Mouse (Mus musculus) cerebellum, adult 18-20 months (tissue): ENCODE measurements around the gene H2-D1.
"Not testable (repeated sequence)": the region's sequence is repeated elsewhere in the genome, so short reads cannot be mapped to it uniquely, and the experiment has no call there.

ENCODE experiments used
- DNase-seq, 2 experiments: peaks; one replicate each; pipeline ENCODE4 v3.0.0; 2021

H2-D1 gene

DNA sequence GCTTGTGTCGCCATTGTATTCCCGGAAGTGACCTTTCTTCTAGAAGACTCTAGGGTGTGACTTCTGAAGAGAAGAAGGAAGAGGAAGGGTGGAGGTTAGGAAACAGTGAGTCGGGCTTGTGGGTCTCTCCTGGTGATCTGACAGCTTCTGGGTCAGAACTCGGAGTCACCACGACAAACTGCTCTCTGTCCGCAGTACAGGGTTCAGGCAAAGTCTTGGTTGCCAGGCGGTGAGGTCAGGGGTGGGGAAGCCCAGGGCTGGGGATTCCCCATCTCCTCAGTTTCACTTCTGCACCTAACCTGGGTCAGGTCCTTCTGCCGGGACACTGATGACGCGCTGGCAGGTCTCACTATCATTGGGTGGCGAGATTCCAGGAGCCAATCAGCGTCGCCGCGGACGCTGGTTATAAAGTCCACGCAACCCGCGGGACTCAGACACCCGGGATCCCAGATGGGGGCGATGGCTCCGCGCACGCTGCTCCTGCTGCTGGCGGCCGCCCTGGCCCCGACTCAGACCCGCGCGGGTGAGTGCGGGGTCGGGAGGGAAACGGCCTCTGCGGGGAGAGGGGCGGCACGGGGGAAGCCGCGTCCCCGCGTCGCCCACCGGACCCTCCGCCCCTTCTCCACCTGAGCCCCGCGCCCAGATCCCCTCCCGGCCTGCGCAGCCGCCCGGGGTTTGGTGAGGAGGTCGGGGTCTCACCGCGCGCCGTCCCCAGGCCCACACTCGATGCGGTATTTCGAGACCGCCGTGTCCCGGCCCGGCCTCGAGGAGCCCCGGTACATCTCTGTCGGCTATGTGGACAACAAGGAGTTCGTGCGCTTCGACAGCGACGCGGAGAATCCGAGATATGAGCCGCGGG, at the start of gene H2-D1:
TSS of gene H2-D1 (plus strand) at position 67 of the 859 bp plus-strand sequence.
- DNase-seq: peak; percentile 97 to 98

DNA sequence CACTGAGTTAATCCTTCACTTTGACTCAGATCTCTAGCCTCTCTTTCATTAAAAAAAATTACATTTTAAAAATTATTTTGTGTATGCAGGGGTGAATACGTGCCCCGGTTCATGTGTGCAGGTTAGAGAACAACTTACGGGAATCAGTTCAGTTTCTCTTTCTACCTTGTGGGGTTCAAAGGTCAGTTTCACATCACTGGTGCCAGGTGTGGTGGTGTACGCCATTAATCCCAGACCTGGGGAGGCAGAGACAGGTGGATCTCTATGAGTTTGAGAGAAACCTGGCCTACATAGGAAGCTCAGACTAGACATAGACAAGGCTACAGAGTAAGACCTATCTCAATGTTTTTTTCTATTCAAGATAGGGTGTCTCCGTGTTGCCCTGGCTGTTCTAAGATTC, 49.5 kb upstream of the H2-D1 start:
- no peak for DNase-seq

DNA sequence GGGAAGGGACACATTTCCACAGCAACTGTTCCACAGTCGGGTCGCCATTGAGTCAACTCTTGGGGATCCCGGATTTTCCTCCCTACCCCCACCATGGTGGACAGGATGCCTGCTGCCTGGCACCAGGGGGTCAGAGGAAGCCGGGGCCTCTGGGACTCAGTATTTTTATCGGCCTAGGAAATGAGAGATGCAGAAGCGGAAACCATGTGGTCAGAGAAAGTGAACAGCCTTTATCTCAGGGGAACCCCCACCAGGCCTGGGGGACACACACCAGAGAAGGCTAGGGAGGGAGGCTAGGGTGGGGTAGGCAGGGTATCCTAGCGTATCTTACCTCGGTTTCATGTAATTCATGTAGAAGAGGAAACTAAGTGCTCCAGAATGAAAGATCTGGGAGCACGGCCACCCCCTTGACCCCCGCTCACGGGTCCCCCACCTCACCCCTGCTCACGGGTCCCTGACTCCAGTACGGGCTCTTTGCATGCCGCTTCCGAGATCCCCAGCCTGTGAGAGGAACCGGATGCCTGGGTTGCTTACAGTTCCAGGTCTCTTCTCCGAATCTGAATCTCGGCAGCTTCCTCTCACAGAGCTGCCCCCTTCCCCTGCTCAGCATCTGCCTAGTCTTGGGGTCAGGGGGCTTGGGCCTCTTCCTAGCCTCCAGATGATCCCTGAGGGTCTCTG, 43.9 kb upstream of the H2-D1 start:
- no peak for DNase-seq

DNA sequence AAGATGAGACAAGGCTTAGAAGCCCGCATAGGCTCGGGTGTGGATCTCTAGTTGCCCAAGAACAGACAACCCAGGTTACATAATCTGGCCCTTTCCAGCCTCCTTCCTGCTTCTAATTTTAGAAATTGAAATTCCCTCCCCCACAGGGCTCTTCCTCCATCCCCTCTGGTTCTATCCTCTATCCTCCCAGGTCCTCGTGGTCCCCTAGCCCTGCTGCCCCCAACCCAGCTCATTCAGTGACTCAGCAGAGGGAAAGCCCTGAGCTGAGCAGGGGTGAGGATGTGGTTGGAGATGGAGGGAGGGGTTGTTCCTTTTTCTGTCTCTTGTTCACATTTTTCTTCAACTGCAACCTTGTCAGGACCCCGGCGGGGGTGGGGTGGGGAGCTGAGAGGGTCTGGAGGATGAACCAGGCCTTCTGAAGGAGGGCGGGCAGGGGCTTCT, 42.9 kb upstream of the H2-D1 start:
- no peak for DNase-seq

DNA sequence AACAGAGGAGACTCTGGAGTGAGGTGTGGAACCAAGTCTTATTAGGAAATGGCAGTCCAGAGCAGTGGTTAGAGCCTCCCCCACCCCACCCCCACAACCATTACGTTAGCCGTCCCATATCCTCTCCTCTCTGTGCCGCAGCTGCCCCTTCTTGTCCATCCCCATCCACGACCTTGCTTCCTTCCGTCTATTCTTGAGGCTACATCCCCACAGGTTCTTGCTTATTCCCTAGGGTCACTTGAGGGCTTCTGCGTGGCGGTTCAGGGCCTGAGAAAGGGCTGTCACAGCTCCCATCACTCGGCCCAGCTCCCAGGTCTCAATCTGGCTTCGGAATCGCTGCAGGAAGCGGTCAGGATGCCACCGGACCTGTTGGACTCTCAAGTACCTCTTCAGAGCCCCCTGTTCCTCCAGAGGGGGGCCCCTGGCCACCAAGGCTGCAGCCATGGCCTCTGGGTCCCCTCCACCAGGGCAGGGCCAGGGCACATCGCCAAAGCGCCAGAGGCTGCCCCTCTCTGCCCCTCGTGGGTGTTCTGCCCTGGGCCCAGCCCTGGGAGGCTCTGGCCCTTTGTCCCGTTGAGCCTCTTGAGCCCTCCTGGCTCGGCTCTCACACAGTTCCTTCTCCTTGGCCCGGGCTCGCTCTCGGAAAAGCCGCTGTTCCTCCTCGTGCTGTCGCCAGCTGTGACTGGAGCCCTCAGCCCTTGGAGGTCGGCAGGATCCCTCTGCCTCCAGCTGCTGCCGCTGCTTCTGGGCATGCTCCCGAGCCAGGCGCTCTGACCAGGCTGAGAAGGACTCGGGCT, 42.2 kb upstream of the H2-D1 start, which contains the start of gene Gm16181:
TSS of gene Gm16181 (plus strand) at position 679 of the 797 bp plus-strand sequence.
- no peak for DNase-seq

DNA sequence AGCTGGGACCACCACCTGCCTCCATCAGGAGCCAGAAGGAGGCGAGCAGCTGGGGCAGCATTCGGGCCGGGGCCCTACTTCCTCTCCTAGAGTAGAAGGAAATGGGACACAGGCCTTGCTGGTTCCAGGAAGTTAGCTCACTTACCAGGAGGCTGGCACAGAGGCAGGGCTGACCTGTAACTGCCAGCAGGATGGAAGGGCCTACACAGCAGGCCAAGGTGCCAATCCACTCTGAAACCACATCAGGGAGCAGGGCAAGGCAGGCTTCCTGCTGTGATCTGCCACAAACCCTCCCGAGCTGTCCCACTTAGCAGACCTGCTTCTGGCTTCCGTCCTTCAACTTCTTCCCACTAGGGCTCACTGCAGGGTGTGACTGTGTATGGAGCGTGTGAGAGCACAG, 40.2 kb upstream of the H2-D1 start:
- no peak for DNase-seq

DNA sequence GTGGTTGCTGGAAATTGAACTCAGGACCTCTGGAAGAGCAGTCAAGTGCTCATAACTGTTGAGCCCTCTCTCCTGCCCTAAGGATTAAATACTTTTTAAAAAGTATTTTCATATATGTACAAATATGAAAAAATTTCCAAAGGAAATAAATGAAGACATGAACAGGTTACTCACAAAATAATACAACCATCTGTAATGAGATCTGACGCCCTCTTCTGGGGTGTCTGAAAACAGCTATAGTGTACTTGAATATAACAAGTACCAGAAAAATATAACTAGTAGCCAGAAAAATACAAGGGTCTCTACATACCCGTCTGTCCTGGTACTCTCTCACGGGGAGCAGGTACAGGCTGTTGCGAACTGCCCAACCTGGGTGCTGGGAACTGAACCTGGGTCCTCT, 37.9 kb upstream of the H2-D1 start:
- DNase-seq: no peak

DNA sequence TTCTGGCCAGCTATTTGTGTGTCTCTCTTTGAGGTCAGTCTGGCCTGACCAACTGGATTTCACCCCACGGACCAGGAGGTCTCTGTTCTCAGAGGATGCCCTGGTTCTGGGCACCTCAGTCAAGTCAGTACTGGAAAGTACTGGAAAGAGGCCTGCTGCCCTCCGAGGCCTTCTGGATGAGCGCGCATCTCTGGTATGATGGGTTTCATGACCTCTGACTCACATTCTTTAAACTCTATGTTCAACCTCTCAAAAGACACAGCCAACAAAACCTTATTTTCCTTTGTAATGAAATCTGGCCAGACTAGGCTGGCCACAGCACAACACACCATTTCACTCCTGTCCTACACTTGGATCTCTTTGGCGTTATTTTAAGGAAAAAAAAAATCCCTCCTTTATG, 37.1 kb upstream of the H2-D1 start:
- DNase-seq: no peak

DNA sequence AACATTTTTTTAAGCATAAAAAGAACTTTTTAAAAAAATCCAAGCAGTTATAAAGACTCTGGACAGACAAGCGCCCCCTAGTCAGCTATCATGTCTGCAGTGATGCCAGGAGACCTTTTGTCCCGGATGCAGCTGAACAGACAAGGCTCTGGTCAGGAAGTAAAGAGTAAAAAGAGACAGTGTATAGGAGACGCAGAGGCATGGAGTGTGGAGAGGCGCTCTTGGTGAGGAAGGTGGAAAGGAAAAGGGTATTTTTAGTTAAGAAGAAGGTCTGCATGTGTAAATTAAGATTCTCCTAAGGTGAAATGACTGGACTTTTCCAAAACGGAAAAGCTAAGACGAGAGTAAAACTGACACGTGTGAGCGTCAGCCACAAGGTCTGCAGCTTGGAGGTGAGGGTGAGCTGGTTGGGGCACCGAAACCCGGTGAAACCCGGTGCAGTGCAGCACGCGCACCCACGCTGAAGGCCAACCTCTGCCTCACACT, 35.9 kb upstream of the H2-D1 start:
- no peak for DNase-seq

DNA sequence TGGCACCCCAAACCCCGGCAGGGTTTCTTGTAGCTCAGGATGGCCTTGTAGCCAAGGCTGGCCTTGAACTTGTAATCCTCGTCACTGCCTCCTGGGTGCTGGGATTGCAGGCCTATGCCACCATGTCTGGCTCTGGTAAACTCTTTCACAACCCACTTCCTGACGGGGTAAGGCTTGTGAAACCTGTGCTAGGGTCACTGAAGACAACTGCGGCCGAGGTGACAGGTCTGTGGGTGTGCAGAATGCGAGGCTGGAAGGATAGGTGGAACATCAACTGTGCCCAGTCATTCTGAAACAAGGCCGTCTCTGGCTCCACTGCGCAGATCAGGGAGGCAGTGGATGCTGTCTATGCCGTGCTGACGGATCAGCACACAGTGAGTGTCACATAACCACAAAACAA, 31.5 kb upstream of the H2-D1 start:
- no peak for DNase-seq

DNA sequence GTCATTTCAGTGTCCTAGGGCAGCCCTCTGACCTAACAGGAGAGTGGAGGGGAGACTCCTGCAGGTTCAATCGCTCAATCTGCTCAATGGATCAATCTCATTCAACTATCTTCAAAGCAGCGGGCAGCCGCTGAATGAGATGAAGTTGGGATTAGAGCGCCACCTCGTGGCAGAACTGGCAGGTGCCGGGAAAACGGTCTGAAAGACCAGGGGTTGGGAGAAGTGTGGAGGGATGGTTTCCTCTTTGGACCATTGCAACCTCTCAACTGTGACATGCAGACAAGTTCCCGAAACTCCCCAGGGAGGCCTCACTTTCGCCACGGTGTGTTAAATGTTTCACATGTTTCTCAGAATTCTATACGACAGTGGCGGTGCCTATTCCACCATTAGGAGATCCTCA, 30.5 kb upstream of the H2-D1 start:
- DNase-seq: peak; percentile 79 to 86

DNA sequence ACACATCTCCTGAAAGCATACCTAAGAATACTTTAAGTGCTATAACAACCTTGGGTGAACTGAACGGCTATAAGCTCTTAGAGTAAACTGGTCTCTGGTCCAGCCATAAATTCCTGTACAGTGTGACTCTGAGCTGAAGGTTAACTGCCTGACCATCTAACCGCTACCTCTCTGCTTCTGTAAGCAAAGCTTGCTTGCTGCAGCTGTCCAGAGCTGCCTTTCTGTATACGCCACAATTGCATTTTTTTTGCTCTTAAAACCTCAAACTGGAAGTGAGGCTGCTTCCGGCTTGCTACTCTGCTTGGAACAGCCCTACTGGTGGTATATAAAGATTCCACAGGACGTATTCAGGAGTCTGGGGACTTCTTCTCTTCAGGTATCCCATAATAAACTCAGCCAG, 29.9 kb upstream of the H2-D1 start:
- no peak for DNase-seq

DNA sequence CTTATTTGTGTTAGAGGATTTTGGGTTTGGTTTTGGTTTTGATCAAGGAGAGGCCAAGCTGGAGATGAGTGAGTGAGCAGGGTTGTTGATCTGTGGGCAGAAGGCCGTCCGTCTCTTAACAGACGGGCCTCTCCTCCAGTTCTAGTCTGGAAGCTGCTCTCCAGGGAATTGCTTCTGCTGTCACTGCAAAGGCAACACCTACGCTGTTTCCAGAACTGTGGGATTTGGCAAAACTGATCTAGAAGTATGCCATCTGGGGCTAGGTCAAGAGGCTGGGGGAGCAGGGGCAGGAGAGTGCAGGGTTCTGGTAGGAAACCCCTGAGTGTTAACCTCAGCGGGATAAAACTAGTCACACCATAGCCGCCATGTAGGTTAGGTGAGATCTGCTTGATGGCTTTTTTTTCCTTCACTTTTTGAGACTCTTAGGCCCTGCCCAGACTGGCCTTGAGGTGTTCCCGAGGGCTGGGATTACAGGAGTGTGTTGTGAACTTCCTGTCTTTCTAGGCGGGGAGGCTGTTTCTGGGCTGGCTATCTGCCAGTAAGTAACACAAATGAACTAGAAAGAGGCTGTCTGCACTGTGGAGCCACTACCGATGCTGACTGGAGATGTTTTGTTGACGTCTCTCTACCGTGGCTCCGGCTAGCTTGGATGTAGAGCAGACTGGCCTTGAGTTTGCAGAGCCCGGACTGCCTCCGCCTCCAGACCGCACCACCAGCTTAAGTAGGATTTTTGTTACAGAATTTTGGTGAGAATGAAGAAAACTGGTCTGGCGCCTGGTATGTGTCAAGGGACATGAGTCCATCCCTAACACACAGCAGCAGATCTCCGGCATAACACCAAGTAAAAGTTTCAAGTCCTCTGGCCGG, 29.2 kb upstream of the H2-D1 start, which contains the start of gene Atp6v1g2:
TSS of gene Atp6v1g2 (plus strand) at position 547 of the 867 bp plus-strand sequence.
- DNase-seq: no peak

DNA sequence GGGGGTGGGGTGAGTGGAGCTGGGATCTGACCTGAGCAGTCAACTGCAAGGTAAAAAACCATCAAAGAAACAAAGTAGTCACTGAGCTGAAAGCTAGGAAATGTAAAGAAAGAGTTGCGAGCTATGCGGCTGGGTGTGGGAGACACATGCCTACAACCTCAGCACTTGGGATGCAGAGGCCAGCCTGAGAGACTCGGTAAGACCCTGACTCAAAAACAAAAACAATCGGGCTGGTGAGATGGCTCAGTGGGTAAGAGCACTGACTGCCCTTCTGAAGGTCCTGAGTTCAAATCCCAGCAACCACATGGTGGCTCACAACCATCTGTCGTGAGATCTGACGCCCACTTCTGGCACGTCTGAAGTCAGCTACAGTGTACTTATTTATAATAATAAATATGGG, 28.4 kb upstream of the H2-D1 start:
- DNase-seq: not testable (repeated sequence)

DNA sequence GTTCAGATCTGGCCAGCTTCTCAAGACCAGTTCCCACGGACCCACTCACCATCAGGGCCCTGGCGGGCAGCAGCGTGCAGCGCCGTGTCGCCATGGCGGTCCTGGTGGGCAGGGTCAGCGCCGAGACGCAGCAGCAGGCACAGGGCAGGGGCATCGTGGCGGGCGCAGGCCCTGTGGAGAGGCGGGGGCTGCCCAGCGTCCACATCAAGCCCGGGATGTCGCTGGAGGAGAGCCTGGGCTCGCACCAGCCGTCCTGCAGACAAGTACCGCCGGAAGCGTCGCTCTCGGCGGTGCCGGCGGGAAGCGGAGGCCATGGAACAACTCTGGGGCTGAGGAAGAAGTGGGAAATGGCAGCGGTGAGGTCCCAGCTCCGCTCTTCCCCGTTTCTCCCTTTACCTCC, 27.6 kb upstream of the H2-D1 start:
- DNase-seq: peak in 1 of 2 experiments; percentile 53

DNA sequence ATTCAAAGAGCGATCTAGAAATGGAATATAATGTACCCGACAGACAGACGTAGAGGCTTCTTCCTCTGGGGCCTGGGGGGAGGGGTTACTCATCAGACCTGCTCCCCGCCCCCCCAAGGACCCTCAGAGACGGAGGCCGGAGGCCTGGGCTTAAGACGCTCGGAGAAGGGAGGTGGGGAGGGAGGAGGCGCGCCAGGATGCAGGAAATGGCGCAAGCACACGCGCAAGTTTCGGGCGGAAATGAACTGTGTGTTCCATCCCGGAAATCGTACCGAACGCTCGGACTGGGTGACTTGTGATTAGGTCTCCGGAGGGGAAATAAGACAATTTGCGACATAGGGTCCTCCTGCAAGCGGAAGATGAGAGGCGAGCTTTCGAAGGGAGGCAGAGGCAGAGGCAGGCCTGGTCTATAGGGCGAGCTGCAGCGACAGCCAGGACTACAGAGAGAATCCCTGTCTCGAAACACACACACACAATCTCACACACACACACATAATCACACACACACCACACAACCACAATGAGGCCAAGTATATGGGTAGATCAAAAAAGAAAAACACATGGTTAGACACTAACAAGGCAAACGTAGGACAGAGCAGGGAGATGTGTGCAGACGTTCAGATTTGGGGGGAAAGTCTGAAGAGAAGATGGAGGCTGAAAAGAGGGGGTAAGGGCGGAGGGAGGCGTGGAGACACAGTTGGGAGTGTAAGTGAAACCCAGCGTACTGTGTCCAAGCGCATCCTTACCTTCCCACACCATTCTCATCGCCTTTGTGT, 26.7 kb upstream of the H2-D1 start, which contains the start of gene Nfkbil1:
TSS of gene Nfkbil1 (minus strand) at position 179 of the 776 bp plus-strand sequence.
- DNase-seq: peak; percentile 89 to 93

DNA sequence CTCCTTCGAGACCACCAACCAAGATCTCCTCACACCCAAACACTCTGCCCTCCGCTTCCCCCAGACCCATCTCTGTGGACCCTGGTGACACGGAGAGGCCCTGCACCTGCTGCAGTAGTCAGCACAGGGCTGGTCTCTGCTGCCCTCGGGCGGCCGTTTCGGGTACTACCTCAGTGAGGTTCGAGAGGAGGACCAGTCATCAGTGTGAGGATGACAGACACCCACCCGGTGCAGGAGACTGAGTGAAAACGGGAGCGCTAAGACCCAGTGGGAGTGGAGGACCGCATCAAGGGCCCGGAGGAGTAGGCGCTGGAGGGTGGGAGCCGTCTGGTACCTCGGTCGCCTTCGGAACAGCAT, 26.2 kb upstream of the H2-D1 start:
- DNase-seq: peak; percentile 99 to 100

DNA sequence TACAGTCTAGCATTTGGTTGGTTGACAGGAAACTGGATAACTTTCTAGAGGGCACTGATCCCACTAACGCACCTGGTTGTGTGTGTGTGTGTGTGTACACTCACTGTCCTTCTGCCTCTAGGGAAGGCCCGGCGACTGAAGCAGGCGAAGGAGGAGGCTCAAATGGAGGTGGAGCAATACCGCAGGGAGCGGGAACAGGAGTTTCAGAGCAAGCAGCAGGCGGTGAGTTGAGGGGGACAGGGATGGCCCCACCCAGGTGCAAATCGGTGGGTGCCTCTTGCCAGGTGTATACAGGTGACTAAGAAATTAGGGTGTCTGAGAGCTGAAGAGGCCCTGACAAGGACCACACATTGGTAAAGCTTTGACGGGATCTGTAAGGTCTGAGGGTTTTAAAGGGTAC, 25.5 kb upstream of the H2-D1 start:
- DNase-seq: peak; percentile 58 to 59

DNA sequence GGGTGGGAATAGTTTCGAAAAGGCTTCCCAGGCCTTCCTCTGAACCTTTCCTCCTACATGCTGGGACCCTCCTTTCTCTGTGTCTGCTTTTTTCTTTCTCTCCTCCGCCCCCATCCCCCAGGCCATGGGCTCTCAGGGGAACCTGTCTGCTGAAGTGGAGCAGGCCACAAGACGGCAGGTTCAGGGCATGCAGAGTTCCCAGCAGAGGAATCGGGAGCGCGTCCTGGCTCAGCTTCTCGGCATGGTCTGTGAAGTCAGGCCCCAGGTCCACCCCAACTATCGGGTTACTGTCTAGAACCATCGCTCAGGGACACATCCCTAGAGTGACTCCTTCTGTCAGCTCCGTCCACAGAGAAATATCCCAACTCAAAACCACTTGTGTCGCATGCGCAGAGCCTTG, 25.0 kb upstream of the H2-D1 start:
- no peak for DNase-seq

DNA sequence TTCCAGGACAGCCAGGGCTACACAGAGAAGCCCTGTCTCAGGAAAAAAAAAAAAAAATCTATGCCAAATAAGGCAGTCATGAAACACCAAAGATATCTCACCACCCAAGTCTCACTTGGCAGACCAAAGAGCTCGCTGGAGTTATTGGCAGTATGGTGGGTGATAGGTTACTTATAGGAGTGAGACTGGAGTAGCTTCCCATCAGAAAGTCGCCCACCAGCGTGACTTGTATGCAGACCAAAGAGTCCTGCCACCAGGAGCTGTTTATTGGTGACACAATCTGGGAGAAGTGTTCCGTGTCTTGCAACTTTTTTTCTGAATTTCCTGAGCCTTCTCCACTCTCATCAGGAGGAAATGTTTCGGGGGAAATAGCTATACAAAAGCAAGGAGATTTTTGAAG, 22.8 kb upstream of the H2-D1 start:
- DNase-seq: no peak
